Mouse (Mus musculus) central nervous system, embryonic 14 days (tissue): Measurements from ENCODE around the gene Gtf3c3. TPM values are rescaled to one million over a fixed set of nuclear protein-coding genes. Genes with fewer than 3 reads are reported as not detected.

Experiments
- polyA plus RNA-seq: library from polyadenylated mRNA; depleted of rRNA; stranded (reverse); fragments of >200 nt; gene quantifications from 2 replicates; pipeline ENCODE4 v1.2.3, GENCODE M21; 2012; rRNA removed

The Gtf3c3 gene
- polyA plus RNA-seq = 16.3 and 17.1 TPM in 2 replicates

DNA sequence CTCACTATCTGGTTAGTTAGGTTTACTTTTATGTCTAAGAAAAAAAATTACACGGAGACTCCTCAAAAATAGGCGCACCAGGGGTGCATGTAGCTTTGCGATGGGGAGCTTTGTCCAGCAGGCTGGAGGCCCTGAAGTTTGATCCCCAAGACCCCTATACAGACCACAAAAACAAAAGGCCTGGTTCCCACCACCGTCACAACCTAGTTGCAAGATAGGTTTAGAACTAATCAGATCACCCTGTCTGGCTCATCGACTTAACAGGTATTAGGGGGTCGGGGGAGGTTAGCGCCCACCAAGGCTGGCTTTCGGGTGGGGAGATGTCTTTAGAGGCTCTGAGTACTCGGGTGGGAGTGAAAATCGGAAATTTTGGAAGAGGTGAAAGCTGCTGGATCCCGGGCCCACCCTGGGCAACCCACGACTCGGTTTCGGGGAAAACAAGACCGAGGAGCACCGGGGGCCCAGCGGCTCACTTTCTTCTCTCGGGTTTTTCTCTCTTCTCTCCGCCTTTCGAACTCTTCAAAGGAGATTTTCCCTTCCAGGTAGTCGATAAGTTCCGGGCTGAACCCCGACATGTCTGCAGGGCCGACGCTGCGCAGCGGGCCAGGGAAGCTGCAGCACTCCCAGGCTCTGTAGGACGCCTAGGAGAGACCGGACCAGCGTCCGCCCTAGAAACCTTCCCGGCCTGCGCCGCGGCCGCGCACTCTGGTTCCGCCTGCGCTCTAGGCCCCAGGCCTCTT, at the start of gene Gtf3c3:
Gene Gtf3c3, minus strand, starts transcription at position 632 of the 740 bp plus-strand sequence.

Other genes starting within 250 kb of the Gtf3c3 start
- 3.0 and 3.2 TPM in 2 replicates for gene Hecw2, start 243.8 kb downstream of the Gtf3c3 start, polyA plus RNA-seq
- 0.46 and 0.54 TPM in 2 replicates for gene Ccdc150, start 188.3 kb downstream of the Gtf3c3 start, polyA plus RNA-seq
- gene Pgap1, start 118.7 kb upstream of the Gtf3c3 start, polyA plus RNA-seq = 14.1 and 17.5 TPM in 2 replicates